Mouse (Mus musculus): Measurements from ENCODE around the gene Fam162a. TPM values are rescaled to one million over a fixed set of nuclear protein-coding genes. Genes with fewer than 3 reads are reported as not detected.
"Not testable (repeated sequence)": the region's sequence is repeated elsewhere in the genome, so short reads cannot be mapped to it uniquely, and the experiment has no call there.

Gene Fam162a
- total and polyA plus RNA-seq, 2 experiments from 2014 or later: 27.4 to 139 TPM

- Histone ChIP-seq H3K9me3 (ENCODE audit: low read length) (no peaks in the 10 kb centered on the region), H3K4me1 (ENCODE audit: insufficient read depth) (peaks cover 9% of the 10 kb centered on the region; the same call in 1 of the 2 replicates), H3K27me3 (ENCODE audit: insufficient read depth, low read length) (no peaks in the 10 kb centered on the region), H3K27ac (ENCODE audit: low read depth, low read length) (no peak overlapping the region), H3K9ac (no peak overlapping the region), H3K4me2 (ENCODE audit: low read depth) (no peak overlapping the region), H3K4me3 (ENCODE audit: low read depth, low read length) (no peak overlapping the region), H3K36me3 (ENCODE audit: insufficient read depth) (peaks cover 43% of the 10 kb centered on the region)
- WGBS: 89% methylated on average over 10 of the region's 10 CpGs
- ATAC-seq (no peak), DNase-seq (no peak)
- no peak for TF ChIP-seq CTCF (IDR thresholded peaks at IDR 0.05; ENCODE audit: low read depth)
Measured at GRCm38 (mm10) chr16:36043073-36043472, 28.3 kb downstream of the Fam162a start.

GRCm38 (mm10) chr16:36041625-36042020 is 29.8 kb downstream of the Fam162a start:
- Histone ChIP-seq H3K36me3 (ENCODE audit: insufficient read depth) (peaks cover 36% of the 10 kb centered on the region), H3K27ac (ENCODE audit: low read depth, low read length) (peak overlapping the region; percentile 83), H3K9ac (peak overlapping the region; percentile 59), H3K4me3 (ENCODE audit: low read depth, low read length) (peak overlapping the region; percentile 58), H3K27me3 (ENCODE audit: insufficient read depth, low read length) (no peaks in the 10 kb centered on the region), H3K4me2 (ENCODE audit: low read depth) (peak overlapping the region; percentile 78), H3K9me3 (ENCODE audit: low read length) (no peaks in the 10 kb centered on the region), H3K4me1 (ENCODE audit: insufficient read depth) (peaks cover 9% of the 10 kb centered on the region; the same call in 1 of the 2 replicates)
- WGBS: 30% methylated on average over 11 of the region's 11 CpGs
- ATAC-seq (no peak), DNase-seq (no peak)
- TF ChIP-seq CTCF (IDR thresholded peaks at IDR 0.05; ENCODE audit: low read depth): no peak

DNA sequence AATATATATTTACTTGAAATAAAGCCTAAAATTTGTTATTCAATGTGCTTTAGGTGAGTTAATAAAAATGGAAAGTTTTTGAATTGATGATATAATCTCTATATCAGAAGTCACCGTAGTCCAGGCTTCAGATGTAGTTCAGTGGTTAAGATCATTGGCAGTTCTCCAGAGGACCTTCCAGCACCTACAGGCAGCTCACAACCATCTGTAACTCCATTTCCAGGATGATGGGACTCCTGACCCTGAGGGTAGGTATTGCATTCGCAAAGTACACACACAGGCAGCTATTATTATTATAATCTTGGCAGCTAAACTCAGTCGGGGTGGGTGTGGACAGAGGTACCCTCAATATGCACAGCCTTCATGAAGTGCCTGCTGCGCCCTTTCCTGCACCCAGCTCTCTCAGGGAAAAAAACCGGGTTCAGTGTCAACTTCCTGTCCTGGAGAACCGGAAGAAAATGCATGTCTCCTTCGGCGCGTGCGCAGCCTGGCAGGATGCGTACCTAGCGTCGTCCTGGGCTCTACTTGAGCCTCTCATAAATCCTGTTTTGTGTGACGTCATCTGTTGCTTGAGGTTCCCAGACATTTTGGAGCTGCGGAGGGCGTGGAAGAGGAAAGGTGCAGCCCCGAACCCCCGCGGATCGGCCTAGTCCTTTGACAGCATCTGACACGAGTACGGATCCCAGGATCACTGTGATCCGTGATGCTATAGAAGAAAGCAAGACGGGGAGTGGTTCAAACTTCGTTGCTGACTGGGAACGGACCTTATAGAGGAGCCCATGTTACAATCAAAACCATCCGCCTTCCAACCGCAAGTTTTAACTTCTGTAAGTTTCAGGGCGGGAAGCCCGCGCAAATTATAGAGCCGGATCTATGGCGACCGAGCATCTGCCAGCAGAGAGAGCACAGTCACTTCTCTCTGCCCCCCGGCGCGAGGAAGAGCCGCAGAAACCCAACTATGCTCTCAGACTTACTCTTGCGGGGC is 30.5 kb downstream of the Fam162a start, which contains the start of gene Wdr5b:
Gene Wdr5b (plus strand): TSS at position 551 of the 985 bp plus-strand sequence.
- Histone ChIP-seq H3K36me3 (ENCODE audit: insufficient read depth) (peaks cover 32% of the 10 kb centered on the region), H3K27ac (ENCODE audit: low read depth, low read length) (peak within 1 kb of the TSS; percentile 83), H3K4me2 (ENCODE audit: low read depth) (peak within 1 kb of the TSS; percentile 78), H3K9ac (peak within 1 kb of the TSS; percentile 59), H3K27me3 (ENCODE audit: insufficient read depth, low read length) (no peaks in the 10 kb centered on the region), H3K4me3 (ENCODE audit: low read depth, low read length) (peak within 1 kb of the TSS; percentile 58), H3K4me1 (ENCODE audit: insufficient read depth) (peaks cover 9% of the 10 kb centered on the region; the same call in 1 of the 2 replicates), H3K9me3 (ENCODE audit: low read length) (no peaks in the 10 kb centered on the region)
- DNase-seq: peak; percentile 97
- no peak; the same call in 1 of the 2 replicates for TF ChIP-seq CTCF (IDR thresholded peaks at IDR 0.05; ENCODE audit: low read depth)
- ATAC-seq: peak; percentile 99
- WGBS: 2% methylated on average over 39 of the region's 39 CpGs

DNA sequence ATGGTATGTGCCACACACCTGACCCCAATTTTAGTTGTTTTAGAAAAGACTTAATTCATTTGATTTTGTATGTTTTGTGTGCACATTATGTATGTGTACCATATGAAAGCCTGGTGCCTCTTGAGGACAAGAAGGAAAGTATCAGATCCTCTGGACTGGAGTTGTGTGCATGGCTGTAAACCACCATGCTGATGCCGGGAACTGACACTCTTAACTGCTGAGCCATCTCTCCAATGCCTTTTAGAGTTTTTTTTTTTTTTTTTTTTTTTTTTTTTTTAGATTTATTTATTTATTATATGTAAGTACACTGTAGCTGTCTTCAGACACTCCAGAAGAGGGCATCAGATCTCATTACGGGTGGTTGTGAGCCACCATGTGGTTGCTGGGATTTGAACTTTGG is 43.3 kb downstream of the Fam162a start:
- H3K4me2 ChIP-seq (ENCODE audit: low read depth); H3K9ac ChIP-seq; H3K9me3 ChIP-seq (ENCODE audit: low read length); H3K4me1 ChIP-seq (ENCODE audit: insufficient read depth); H3K27ac ChIP-seq (ENCODE audit: low read depth, low read length); H3K4me3 ChIP-seq (ENCODE audit: low read depth, low read length); DNase-seq; H3K27me3 ChIP-seq (ENCODE audit: insufficient read depth, low read length); ATAC-seq: not testable (repeated sequence)
- H3K36me3 ChIP-seq (ENCODE audit: insufficient read depth): peaks cover 41% of the 10 kb centered on the region
- WGBS: 79% methylated on average over 1 of the region's 2 CpGs

GRCm38 (mm10) chr16:36016335-36016734 is 55.1 kb downstream of the Fam162a start:
- ATAC-seq (no peak), DNase-seq (no peak)
- Histone ChIP-seq H3K27me3 (ENCODE audit: insufficient read depth, low read length) (no peaks in the 10 kb centered on the region), H3K9ac (no peak overlapping the region), H3K9me3 (ENCODE audit: low read length) (no peaks in the 10 kb centered on the region), H3K27ac (ENCODE audit: low read depth, low read length) (no peak overlapping the region), H3K36me3 (ENCODE audit: insufficient read depth) (peaks cover 21% of the 10 kb centered on the region), H3K4me3 (ENCODE audit: low read depth, low read length) (no peak overlapping the region), H3K4me1 (ENCODE audit: insufficient read depth) (no peaks in the 10 kb centered on the region), H3K4me2 (ENCODE audit: low read depth) (no peak overlapping the region)
- no peak for TF ChIP-seq CTCF (IDR thresholded peaks at IDR 0.05; ENCODE audit: low read depth)
- 94% methylated on average over 1 of the region's 1 CpGs for WGBS

DNA sequence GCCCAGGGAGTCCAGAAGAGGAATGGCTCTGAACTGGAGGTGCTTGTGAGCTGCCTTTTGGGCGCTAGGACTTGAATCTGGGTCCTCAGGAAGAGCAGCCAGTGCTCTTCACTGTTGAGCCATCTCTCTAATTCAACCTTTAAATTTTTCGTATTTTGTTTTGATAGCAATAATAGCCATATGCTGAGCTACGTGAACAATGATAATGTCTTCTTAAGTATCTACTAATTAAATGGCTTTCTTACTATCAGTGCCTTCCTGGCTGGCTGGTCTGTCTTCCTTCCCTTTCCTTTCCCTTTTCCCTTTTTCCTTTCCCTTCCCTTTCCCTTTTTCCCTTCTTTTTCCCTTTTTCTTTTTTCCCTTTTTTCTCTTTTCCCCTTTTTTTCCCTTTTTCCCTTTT is 63.0 kb downstream of the Fam162a start:
- Histone ChIP-seq H3K4me3 (ENCODE audit: low read depth, low read length) (no peak overlapping the region), H3K9me3 (ENCODE audit: low read length) (no peaks in the 10 kb centered on the region), H3K27me3 (ENCODE audit: insufficient read depth, low read length) (no peaks in the 10 kb centered on the region), H3K36me3 (ENCODE audit: insufficient read depth) (peaks cover 16% of the 10 kb centered on the region), H3K4me1 (ENCODE audit: insufficient read depth) (no peaks in the 10 kb centered on the region), H3K27ac (ENCODE audit: low read depth, low read length) (no peak overlapping the region), H3K4me2 (ENCODE audit: low read depth) (no peak overlapping the region), H3K9ac (no peak overlapping the region)
- ATAC-seq (no peak), DNase-seq (no peak)
- WGBS: 94% methylated on average over 3 of the region's 3 CpGs
- no peak for TF ChIP-seq CTCF (IDR thresholded peaks at IDR 0.05; ENCODE audit: low read depth)

GRCm38 (mm10) chr16:35998852-35999251 is 72.5 kb downstream of the Fam162a start:
- DNase-seq; H3K27ac ChIP-seq (ENCODE audit: low read depth, low read length); H3K4me1 ChIP-seq (ENCODE audit: insufficient read depth); H3K4me2 ChIP-seq (ENCODE audit: low read depth); H3K27me3 ChIP-seq (ENCODE audit: insufficient read depth, low read length); H3K9ac ChIP-seq; H3K4me3 ChIP-seq (ENCODE audit: low read depth, low read length); H3K9me3 ChIP-seq (ENCODE audit: low read length); ATAC-seq: not testable (repeated sequence)
- WGBS: 96% methylated on average over 4 of the region's 4 CpGs
- peaks cover 12% of the 10 kb centered on the region for H3K36me3 ChIP-seq (ENCODE audit: insufficient read depth)

Other genes with a start within 250 kb of the Fam162a start
- gene Parp14, start 200.1 kb downstream of the Fam162a start, total RNA-seq (2014; rRNA removed): 0.95 and 1.7 TPM in 2 replicates
- 0.13 and 0.33 TPM in 2 replicates for gene Parp14, start 200.1 kb downstream of the Fam162a start, polyA plus RNA-seq (2015; fragmentation: Nextera tagmentation; extraction: Ambion mirVana)
- gene Parp9, start 133.1 kb downstream of the Fam162a start, total RNA-seq (2014; rRNA removed): 3.3 and 5.1 TPM in 2 replicates
- gene Parp9, start 133.1 kb downstream of the Fam162a start, polyA plus RNA-seq (2015; fragmentation: Nextera tagmentation; extraction: Ambion mirVana): 2.3 and 3.2 TPM in 2 replicates
- gene Dtx3l, start 132.4 kb downstream of the Fam162a start, total RNA-seq (2014; rRNA removed): 1.2 and 2.3 TPM in 2 replicates
- gene Dtx3l, start 132.4 kb downstream of the Fam162a start, polyA plus RNA-seq (2015; fragmentation: Nextera tagmentation; extraction: Ambion mirVana): 1.1 TPM in 2 replicates
- 83.2 and 97.1 TPM in 2 replicates for gene Kpna1, start 92.8 kb downstream of the Fam162a start, total RNA-seq (2014; rRNA removed)
- 51.0 and 59.7 TPM in 2 replicates for gene Kpna1, start 92.8 kb downstream of the Fam162a start, polyA plus RNA-seq (2015; fragmentation: Nextera tagmentation; extraction: Ambion mirVana)
- gene Wdr5b, start 30.4 kb downstream of the Fam162a start, total RNA-seq (2014; rRNA removed): 8.8 and 12.2 TPM in 2 replicates
- gene Wdr5b, start 30.4 kb downstream of the Fam162a start, polyA plus RNA-seq (2015; fragmentation: Nextera tagmentation; extraction: Ambion mirVana): 5.0 and 6.8 TPM in 2 replicates
- 14.8 and 18.9 TPM in 2 replicates for gene Ccdc58, start 91 bp upstream of the Fam162a start, total RNA-seq (2014; rRNA removed)
- 25.9 and 29.2 TPM in 2 replicates for gene Ccdc58, start 91 bp upstream of the Fam162a start, polyA plus RNA-seq (2015; fragmentation: Nextera tagmentation; extraction: Ambion mirVana)
- not detected in 2 replicates for gene Csta1, start 59.6 kb upstream of the Fam162a start, total RNA-seq (2014; rRNA removed)
- not detected in 2 replicates for gene Csta1, start 59.6 kb upstream of the Fam162a start, polyA plus RNA-seq (2015; fragmentation: Nextera tagmentation; extraction: Ambion mirVana)
- 3.8 TPM in 1 of 2 replicates, not detected in the other for gene Stfa2l1, start 85.2 kb upstream of the Fam162a start, total RNA-seq (2014; rRNA removed)
- gene Stfa2l1, start 85.2 kb upstream of the Fam162a start, polyA plus RNA-seq (2015; fragmentation: Nextera tagmentation; extraction: Ambion mirVana): not detected in 2 replicates
- gene Gm5483, start 112.6 kb upstream of the Fam162a start, total RNA-seq (2014; rRNA removed): 2.8 and 5.3 TPM in 2 replicates
- gene Gm5483, start 112.6 kb upstream of the Fam162a start, polyA plus RNA-seq (2015; fragmentation: Nextera tagmentation; extraction: Ambion mirVana): 0.59 and 2.8 TPM in 2 replicates
- gene Gm5416, start 138.8 kb upstream of the Fam162a start, total RNA-seq (2014; rRNA removed): not detected in 2 replicates
- gene Gm5416, start 138.8 kb upstream of the Fam162a start, polyA plus RNA-seq (2015; fragmentation: Nextera tagmentation; extraction: Ambion mirVana): not detected in 2 replicates
- 0.86 and 2.9 TPM in 2 replicates for gene 2010005H15Rik, start 149.9 kb upstream of the Fam162a start, total RNA-seq (2014; rRNA removed)
- gene 2010005H15Rik, start 149.9 kb upstream of the Fam162a start, polyA plus RNA-seq (2015; fragmentation: Nextera tagmentation; extraction: Ambion mirVana): 0.74 TPM in 1 of 2 replicates, not detected in the other
- 1.0 TPM in 1 of 2 replicates, not detected in the other for gene Stfa1, start 205.4 kb upstream of the Fam162a start, total RNA-seq (2014; rRNA removed)
- 1.4 and 5.1 TPM in 2 replicates for gene Stfa1, start 205.4 kb upstream of the Fam162a start, polyA plus RNA-seq (2015; fragmentation: Nextera tagmentation; extraction: Ambion mirVana)

All from forebrain, postnatal 0 days (tissue).